Mouse (Mus musculus): ENCODE measurements around the gene Ttc26.

- TF ChIP-seq POLR2A (IDR thresholded peaks at IDR 0.05; ENCODE audit: low read depth, low read length) (no peak), CTCF (IDR thresholded peaks at IDR 0.05; ENCODE audit: extremely low read depth, insufficient read length, insufficient replicate concordance, low read depth, low read length) (no peak)
Observed at GRCm38 (mm10) chr6:38361937-38362336, 19.3 kb upstream of the Ttc26 start.

Data from small intestine, adult 2 months (tissue).